Mouse (Mus musculus) megakaryocyte-erythroid progenitor cell, adult 5 weeks (primary cell): Measurements from ENCODE around the gene Slc22a14. TPM values are rescaled to one million over a fixed set of nuclear protein-coding genes. Genes with fewer than 3 reads are reported as not detected.

Experiments
- polyA plus RNA-seq: library from polyadenylated mRNA; stranded (reverse); fragments of >175 nt; gene quantifications from 2 replicates; pipeline ENCODE4 v1.2.3, GENCODE M21; 2012

Slc22a14 gene
- polyA plus RNA-seq = not detected in 2 replicates

GRCm38 (mm10) chr9:119365284-119365683 is at the start of gene Slc22a14:
Gene Slc22a14 (minus strand): TSS chr9:119365553.

GRCm38 (mm10) chr9:119401801-119402214 is 36.5 kb upstream of the Slc22a14 start, which contains the start of gene Acvr2b:
Gene Acvr2b (plus strand): TSS chr9:119402118.

DNA sequence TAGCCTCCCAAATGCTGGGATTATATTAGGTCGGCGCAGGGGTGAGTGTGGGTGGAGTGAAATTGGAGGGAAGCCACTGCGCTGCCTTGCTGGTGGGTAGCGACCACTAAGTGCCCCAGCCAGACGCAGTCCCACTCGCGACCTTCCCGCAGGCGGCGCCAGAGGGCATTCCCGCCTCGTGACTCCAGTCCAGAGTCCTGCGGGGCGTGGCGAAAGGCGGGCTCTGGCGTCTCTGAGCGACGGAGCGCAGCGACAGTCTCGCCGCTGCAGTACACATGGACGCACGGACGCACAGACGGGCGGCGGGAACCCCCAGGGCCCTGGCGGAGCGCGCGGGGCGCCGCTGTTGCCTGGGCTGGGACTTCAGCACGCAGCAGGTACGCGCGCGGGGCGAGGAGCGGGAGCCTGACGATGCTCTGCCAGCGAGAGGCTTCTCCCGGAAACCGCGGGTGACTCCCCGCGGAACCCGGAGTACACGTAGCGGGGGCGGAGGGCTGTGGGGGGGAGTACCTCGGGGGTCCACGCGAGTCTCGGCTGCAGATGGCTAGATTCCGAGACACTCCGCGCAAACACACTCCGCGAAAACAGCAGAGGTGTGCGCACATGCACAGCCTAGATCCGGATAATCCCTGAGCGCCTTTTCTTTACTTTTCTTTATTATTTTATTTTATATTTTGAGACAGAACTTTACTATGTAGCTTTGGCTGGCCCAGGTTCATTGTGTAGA is 7.9 kb downstream of the Slc22a14 start, which contains the start of gene Xylb:
Gene Xylb, plus strand, starts transcription at position 51 of the 727 bp plus-strand sequence.

GRCm38 (mm10) chr9:119340909-119341816 is 24.2 kb downstream of the Slc22a14 start, which contains the start of gene Myd88:
Gene Myd88 (minus strand): TSS chr9:119341411.

GRCm38 (mm10) chr9:119339558-119340211 is 25.7 kb downstream of the Slc22a14 start, which contains the start of gene Acaa1a:
Gene Acaa1a (plus strand): TSS chr9:119339676.

DNA sequence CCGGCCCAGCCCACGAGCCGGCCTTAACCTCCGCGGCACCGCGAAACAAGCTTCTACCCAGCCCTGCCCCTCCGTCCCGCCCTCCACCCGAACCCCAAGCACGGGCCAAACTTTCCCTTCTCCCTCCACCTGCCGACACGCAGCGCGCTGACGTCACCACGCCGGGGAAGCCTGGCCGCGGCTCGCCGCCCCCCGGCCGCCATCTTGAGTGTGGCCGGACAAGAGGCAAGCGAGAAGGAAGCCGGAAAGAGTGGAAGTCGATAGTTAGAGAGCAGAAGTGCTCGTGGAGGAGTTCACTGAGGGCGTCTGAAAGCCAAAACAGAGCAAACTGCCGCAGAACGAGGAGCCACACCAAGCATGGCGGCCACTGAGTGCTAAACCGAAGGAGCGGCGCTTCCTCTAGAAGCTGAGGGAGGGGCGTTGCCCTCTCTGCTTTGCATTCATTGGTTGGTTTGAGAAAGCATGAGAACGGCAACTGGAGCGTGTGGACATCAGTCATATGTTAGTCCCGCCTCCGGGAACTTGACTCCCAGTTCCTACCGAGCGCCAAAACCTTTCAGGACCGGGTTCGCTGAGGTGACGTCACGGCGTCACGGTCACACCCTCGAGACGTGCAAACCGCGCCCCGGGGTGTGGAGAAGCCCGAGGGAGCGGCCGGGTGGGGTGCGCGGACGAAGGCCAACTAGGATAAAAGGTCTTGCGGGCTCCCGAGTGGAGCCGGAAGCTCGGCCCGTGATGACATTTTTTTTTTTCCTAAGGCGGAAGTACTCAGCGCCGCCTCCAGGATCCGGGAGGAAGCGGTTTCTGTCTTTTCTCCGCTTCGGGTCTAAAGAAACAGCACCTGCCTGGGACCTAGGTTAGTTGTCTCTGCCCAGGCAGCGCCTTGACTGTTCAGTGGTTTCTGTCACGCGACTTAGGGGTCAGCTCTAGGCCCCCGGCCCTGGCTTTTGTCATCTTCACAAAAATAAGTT is 42.8 kb downstream of the Slc22a14 start, which contains the start of gene Oxsr1:
Gene Oxsr1, minus strand, starts transcription at position 139 of the 971 bp plus-strand sequence.

DNA sequence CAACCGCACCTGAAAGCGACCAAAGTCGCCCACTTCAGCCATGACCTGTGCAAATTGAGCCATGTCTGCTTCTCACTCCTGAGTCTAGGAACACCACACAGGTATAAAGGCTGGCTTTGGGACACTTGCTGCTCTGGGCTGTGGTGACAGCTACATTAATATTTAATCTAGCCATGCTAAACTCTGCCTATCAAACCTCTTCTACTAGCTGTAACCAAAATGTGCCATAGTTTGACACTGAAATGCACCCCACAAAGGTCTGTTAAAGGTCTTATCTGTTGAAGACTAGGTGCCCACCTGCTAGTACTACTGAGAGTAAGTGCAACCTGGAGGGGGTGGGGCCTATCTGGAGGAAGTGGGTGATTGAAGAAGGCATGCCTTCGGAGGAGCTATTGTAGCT is 156.4 kb downstream of the Slc22a14 start, which contains the start of gene Slc22a13:
Gene Slc22a13, minus strand, starts transcription at position 101 of the 400 bp plus-strand sequence.

DNA sequence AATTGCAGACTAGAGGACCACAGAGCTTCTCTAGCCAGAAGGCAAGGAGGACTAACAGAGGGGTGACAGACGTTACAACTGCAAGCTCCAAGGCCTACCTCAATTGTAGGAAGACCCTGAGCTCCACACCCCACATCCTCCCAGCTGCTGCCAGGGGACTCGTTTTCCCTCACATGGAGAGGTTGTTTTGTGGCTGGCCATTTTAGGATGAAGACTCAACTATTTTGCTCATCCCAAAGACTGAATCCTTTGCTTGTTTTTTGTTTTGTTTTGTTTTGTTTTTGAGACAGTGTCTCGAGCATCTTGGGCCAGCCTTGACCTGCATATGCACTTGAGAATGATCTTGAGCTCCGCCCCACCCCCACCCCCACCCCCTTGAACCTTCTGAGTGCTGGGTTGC is 206.5 kb downstream of the Slc22a14 start, which contains the start of gene Gm47289:
Gene Gm47289, plus strand, starts transcription at position 301 of the 400 bp plus-strand sequence.

DNA sequence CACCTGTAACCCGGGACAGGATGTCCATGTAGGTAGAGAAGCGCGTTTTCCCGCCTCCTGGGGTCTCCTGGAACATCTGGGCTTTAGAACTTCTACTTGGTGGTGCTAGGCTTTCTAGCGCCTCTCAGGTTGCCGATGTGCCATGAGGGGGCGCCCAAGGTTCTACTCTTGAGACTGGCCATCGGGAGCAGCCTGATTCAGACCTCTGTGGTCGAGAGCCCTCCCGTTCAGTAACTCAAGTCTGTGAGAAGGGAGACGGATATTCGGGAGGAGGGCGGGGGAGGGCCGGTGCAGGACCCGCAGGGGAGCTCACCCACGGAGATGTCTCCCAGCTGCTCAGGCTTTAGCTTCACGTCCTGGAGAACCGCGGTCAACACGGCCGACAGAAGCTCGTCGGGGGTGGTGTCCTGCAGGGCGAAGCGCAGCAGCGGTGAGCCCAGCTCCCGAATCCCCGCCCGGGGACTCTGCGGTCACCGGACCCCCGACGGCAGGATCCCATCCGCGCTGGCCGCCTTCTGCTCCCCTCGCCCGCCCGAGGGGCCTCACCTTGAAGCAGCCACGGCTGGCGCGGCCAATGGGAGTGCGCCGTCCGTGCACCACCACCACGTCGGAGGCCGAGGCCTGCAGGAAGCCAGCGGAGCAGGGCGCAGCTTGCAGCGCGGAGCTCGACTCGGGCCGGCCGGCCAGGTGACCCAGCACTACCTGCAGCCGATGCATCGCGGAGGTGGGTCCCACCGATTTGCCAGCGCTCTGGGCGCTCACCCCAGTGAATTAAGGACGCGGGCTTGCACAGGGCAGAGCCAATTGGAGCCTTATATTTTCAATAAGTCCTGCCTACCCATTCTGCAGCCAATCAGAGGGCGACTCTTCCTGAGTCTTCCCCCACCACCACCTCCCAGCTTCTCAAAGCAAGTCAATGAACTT is 208.8 kb downstream of the Slc22a14 start, which contains the start of gene Acaa1b:
Gene Acaa1b, minus strand, starts transcription at position 816 of the 924 bp plus-strand sequence.

Other genes with a start within 250 kb of the Slc22a14 start
- 0.04 TPM in 1 of 2 replicates, not detected in the other for gene Acaa1b, start 208.5 kb downstream of the Slc22a14 start, polyA plus RNA-seq
- gene Gm47289, start 206.4 kb downstream of the Slc22a14 start, polyA plus RNA-seq = not detected in 2 replicates
- not detected in 2 replicates for gene Slc22a13, start 156.5 kb downstream of the Slc22a14 start, polyA plus RNA-seq
- gene Oxsr1, start 43.1 kb downstream of the Slc22a14 start, polyA plus RNA-seq = 11.1 and 12.7 TPM in 2 replicates
- 67.6 and 72.1 TPM in 2 replicates for gene Acaa1a, start 25.9 kb downstream of the Slc22a14 start, polyA plus RNA-seq
- 23.6 and 46.9 TPM in 2 replicates for gene Myd88, start 24.1 kb downstream of the Slc22a14 start, polyA plus RNA-seq
- gene Xylb, start 8.2 kb downstream of the Slc22a14 start, polyA plus RNA-seq = 1.9 and 3.6 TPM in 2 replicates
- gene Acvr2b, start 36.6 kb upstream of the Slc22a14 start, polyA plus RNA-seq = 2.4 and 3.7 TPM in 2 replicates
- gene Exog, start 79.4 kb upstream of the Slc22a14 start, polyA plus RNA-seq = 2.4 and 2.5 TPM in 2 replicates
- gene Scn5a, start 213.5 kb upstream of the Slc22a14 start, polyA plus RNA-seq = 0.01 TPM in 1 of 2 replicates, not detected in the other